Mouse (Mus musculus): ENCODE results near the gene Enc1.

DNA sequence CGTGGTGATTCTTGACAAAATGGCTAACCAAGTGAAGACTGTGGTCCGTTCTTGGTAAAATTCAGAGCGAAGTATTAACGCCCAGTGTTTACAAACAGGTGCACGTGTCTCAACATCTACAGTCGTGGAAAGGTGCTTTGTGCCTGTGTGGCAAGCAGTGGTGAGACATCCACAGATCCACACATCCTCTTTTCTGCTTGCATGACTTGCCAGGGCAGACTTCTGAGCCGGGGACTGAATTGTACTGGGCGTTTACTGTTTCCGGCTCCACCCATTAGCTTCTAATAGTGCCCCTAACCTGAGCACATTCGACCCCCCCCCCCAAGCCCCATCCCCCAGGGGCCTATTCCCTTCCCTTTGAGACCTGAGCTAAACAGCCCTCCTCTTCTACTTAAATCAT, 34.6 kb downstream of the Enc1 start:
- no peak for TF ChIP-seq CTCF (IDR thresholded peaks at IDR 0.05; ENCODE audit: low read depth)
- no peak for TF ChIP-seq EP300 (IDR thresholded peaks at IDR 0.05; ENCODE audit: low read depth)

All from liver, postnatal 0 days (tissue).